Mouse (Mus musculus) adrenal gland, adult 8-10 months (tissue): ENCODE measurements around the gene Abcc12. TPM values are rescaled to one million over a fixed set of nuclear protein-coding genes. Genes with fewer than 3 reads are reported as not detected.

Source experiments
- DNase-seq: peaks from one replicate; pipeline ENCODE4 v3.0.0; 2022
- total RNA-seq, 4 experiments: library from RNA; stranded (reverse); gene quantifications; 2 replicates each; pipeline ENCODE4 v1.2.4; 2022

The Abcc12 gene
- total RNA-seq, 4 experiments from 2014 or later: 0.13 to 0.18 (median 0.17) TPM; not detected in 1

- peak; percentile 7 for DNase-seq
These were observed 2.4 kb downstream of the Abcc12 start for GRCm38 (mm10) chr8:86578076-86578475.

- DNase-seq: no peak
These were observed 2.9 kb downstream of the Abcc12 start for GRCm38 (mm10) chr8:86577547-86577946.

DNA sequence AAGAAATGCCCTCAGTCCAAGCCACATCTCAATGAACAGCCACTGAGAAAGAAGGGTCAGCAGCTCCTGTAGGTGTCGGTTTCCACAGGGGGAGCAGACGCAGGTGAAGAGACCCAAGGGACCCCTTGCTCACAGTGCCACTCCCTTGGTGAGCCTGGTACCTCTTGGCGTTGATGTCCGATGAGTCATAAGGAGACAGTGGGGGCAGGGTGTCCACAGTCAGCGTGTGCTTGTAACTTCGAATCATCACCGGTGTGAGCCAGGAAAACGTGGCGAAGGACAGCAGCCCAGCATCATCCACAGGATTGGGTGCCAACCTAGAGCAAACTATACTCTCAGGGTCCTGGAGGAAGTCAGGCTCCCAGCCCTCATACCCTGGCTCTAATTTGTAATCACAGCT is 16.8 kb downstream of the Abcc12 start:
- no peak for DNase-seq

DNA sequence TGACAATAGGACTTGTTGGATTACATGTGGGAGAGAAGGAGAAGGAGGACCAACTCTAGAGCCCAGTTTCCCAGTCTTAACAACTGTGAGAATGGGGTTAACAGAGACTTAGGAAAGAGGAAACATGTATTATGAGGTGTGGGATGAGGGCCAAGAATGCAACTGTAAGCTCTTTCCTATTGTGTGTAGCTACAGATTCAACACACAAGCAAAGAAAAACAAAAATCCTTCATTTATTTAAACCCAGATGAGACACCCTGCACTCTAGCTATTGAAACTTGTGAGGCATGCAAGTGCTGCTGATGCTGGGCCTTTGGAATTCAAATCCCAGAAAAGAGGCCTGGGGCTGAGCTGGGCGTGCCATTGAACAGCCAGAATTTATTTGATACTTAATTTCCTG is 18.7 kb downstream of the Abcc12 start:
- no peak for DNase-seq

DNA sequence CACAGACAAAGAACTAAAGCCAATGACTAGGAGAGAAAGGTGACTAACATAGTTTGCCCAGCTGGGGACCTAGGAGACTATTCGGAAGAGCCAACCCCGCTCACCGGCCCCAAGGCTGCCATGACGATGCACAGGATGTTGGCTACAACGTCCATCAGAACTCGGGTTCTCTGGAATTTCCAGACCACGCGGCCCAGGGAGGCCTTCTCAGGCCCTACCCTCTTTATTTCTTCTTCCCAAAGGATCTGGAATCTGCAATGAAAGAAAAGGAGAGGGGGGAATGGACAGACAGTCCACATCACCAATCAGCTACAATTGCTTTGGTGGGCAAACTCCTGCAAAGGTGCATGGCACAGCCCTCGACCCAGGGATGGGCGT is 19.8 kb downstream of the Abcc12 start:
- no peak for DNase-seq

DNA sequence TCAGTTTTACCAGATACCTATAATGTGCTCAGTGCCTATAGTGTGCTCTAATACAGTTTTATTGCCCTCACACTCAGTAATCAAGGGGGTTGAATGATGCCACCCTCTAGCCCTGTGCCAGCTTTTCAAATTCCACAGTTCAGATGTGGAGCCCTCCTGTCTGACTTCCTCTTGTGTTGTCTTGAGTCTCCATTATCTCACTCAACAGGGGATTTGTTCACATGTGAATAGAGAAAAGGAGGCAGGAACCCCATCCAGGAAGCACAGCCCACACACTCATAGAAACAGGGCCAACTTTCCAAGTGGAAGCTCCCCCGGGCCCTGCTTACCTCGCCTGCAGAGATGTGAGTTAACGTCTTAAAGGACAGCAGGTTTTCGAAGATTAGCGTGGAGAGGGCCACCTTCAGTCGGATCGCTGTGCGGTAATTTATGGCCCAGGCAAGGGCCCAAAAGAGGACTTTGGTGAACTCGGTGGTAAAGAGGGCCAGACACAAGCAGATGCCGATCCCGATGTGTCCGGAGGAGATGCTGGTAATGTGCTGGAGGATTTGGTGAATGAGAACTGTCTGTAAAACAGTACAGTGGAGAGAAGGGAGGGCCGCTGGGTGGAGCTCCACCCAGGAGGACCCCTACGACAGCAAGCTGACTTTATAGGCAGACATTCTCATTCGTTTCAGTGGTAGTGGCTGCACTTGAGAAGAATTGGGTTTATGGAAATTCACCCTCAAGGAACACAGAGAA is 20.4 kb downstream of the Abcc12 start:
- no peak for DNase-seq

DNA sequence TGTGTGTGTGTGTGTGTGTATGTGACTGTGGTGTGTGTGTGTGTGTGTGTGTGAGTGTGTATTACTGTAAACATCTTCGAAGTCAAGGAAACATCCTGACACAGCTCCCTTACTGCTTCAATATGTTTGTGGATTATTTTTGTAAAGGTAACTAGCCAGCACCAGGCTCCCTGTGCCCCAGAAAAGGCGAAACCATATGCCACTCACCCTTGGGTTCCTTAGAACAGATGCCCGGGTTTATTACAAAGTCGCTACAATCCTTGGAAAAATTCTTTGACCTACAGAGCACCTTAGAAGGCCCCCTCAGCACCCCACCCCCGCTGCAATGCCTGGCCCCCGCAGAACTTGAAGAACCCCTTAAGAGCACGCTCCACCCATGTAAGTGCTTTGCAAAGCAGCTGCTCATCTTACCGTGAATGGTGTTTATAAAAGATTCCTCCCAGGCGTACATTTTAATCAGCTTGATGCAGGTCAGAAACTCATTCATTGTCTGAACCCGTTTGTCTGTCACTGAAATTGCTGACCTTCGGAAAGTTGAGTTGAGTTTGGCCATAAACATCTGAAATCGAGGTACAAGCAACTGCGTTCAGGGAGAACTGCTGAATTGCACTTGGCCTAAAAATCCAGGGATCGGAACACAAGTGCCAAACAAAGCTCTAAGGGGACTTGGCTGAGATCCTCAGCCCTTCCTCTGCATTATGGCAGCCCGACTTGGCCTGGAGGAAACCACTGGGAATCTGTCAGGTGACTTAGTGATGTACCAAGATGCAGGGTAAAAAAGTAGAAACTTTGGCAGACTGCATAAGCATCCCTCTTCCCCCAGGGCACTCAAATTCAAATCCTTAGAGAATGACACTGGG is 23.1 kb downstream of the Abcc12 start:
- DNase-seq: no peak

DNA sequence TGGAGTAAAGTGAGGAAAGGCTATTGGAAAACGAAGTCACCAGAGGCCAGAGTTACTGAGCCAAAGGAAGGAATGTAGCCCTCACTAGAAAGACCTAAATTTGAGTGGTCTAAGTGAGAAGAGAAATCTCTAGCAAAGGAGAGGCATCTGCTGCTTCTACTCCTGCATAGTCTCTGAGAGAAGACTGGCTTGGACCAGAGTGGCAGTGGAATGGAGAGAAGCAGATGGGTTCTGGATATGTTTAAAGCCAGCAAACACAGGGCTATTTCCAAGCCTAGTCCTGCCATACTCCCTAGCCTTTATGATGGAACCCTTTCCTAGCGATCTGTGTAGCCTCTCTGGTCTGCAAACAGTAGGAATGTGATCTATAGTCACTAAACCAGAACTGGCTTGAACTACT is 24.9 kb downstream of the Abcc12 start:
- DNase-seq: no peak

DNA sequence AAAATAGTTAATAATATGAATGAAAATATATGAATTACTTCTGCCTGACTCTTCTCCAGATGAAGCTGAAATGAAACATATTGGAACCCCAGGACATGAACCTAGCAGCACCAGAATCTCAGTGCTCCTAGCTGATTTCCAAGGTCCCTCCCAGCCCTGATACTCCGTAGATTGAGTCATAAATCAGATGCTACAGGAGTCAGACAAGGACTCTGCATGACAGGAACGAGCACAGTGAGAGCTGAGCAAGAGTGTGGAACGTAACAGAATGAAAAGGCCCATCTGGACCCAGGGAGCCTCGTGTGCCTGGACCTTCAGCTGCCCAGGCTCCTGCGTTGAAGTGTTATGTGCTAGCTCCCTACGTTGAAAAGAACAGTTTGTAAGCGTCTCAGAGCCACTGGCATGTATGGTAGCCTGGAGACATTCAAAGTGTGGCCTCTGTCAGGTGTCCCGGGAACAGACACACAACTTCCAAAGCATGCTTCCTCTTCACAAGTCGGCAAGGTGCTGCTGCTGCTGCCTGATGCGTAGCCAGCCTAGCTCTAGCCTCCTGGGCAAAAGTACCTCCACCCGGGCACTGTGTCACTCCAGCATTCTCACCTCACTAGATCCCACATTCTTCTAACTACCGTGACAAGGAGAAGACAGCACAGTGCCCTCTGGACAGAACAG is 26.1 kb downstream of the Abcc12 start:
- no peak for DNase-seq

DNA sequence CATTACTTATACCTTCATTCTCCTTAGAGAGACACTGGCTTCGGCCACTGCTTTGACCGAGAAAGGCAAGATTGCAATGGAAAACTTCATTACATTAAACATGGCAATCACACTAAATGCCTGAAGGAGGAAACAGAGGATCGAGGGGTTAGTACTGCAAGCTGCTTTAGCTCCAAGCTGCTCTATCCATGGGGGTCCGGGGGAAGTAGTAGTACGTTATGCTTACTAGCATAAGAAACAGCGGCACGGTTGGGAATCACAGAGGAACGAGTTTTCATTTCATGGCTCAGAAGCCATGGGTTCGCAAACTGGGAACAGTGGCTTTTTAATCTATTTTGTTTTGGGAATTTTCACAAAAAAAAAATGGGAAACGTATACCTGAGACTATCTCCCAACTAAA is 30.0 kb downstream of the Abcc12 start:
- DNase-seq: no peak

DNA sequence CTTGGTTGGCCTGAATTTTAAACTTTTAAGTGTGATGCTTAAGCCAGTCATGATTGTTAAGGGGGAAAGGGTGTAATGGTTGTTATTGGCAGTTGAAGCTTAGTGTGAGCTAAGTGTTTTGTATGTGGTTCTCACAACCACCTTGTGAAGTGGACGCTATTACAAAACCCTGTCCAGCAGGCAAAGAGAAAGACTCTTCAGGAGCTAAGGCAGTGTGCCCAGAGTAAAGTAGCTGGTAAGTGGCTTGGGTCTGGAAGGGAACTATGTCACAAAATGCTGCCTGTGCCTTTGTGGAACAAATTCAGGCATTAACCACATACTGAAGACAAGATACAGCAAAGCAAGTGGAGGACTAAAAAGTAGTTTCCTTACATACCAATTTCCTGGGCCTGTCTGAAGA is 34.5 kb downstream of the Abcc12 start:
- no peak for DNase-seq

DNA sequence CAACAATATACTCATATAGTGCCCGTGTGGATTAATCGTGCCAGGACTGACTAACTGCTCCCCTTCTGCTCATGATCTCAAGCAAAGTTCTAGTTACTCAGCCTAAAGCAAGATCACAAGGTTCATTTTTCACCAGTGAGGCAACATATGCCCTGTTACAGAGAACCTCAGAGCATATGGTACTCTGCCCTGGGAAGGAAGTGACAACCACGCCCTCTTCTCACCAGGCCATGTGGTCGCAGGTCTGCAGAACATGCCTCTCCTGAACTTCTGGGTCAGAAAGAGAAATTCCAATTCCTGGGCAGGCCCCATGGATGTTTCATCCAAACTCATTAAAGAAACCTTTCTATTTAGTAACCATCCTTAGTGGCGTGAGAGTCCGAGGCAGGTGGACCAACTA is 39.6 kb downstream of the Abcc12 start:
- DNase-seq: no peak

GRCm38 (mm10) chr8:86540376-86540775 is 40.1 kb downstream of the Abcc12 start:
- DNase-seq: no peak

- no peak for DNase-seq
These were observed 43.9 kb downstream of the Abcc12 start for GRCm38 (mm10) chr8:86536663-86536987.

DNA sequence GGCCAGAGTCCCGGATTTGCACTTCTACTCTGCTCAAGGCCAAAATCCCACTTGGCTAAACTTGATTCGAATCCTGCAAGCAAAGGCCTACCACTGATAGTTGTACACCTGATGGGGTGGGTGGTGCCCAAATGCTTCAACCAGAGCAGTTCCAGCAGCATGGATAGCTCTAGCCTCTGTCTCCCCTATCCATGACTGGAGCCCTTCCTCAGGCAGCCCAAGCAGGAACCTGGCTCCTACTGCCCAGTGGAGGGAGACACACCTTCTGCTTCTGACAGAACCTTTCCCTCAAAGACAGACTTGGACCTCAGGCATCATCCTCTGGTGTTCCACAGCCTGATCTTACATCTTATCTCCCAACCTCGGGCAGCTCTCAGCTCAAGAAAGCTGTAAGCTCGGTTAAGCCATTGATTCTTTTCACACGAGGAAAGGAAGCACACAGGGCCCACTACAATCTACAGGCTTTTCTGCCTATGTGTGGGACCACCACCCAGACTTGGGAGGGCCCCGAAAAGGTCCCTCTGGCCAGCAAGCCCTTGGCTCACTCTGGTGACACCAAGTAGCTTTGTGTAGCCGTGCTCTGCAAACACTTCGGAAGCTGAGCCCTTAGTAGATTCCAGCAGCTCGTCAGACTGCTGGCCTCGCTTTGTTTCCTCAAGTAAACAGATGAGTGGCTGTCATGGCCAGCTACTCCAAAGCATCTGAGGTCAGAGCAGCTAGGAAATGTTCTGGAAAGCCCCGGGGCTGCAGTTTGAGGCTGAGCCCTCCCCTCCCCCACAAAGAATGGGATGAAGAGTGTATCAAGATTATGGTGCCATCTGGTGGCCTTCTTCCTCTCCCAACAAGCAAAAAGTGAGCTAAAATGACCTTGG is 44.5 kb downstream of the Abcc12 start:
- DNase-seq: peak; percentile 61

- DNase-seq: no peak
These were observed 45.4 kb downstream of the Abcc12 start for GRCm38 (mm10) chr8:86535068-86535560.

- no peak for DNase-seq
These were observed 50.8 kb downstream of the Abcc12 start for GRCm38 (mm10) chr8:86529714-86530113.

DNA sequence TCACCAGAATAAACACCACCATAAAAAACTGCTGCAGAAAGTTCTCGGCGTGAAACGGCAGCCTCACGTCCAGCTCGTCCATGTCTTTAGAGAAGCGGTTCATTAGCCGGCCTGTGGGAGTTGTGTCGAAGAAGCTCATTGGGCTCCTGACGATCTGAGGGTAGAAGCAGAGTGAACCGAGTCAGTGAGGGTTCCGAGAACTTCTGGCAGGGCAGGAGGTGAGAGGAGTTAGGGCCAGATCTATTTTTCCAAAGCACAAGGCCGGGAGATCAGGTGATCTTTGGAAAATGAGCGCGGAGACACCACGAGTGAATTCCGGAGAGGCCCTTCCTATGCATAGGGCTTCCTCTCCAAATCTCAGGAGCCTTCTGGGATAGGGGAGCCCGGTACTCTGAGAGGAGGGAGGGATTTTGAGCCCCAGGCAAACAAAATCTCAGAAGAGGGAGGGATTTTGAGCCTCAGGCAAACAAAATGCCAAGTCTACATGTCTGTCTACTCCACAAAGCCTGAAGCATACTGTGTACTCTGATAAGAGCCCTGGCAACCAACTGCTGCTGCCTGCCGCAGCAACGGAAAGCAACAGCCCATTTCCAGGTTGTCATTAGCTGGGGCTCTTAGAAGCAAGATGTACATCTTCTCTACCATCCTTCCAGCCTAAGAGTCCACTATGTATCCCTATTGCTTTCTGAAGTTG is 53.0 kb downstream of the Abcc12 start:
- DNase-seq: no peak

DNA sequence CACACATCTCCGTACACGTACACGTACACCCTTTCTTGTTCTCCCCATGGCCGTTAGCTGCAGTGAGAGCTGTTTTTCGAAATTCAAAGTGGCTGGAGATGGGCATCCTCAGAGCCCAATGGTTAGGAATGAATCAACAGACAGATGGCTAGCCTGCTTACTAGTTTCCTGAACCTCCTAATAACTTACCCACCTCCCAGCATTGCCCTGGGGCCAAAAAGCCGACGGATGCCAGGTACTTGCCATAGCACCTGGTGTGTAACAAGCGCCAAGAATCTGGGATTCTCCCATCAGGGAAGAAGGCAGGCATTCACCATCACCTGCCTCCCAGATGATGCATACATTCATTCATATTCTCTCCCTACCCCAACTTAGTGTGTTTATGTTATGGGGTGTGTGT is 53.7 kb downstream of the Abcc12 start:
- no peak for DNase-seq

- DNase-seq: no peak
These were observed 66.3 kb downstream of the Abcc12 start for GRCm38 (mm10) chr8:86514203-86514602.

- DNase-seq: no peak
These were observed 67.6 kb downstream of the Abcc12 start for GRCm38 (mm10) chr8:86512886-86513285.
